Mouse (Mus musculus) hindbrain, postnatal 0 days (tissue): ENCODE measurements around the gene Mast4. TPM values are rescaled to one million over a fixed set of nuclear protein-coding genes. Genes with fewer than 3 reads are reported as not detected.

Experiments
- ATAC-seq: fragments of 200-750 bp; cut with Nextera tagmentation; 2 replicates; pipeline ENCODE4 v1.8.0; 2017; ENCODE audit warnings: mild to moderate bottlenecking, moderate TSS enrichment, moderate library complexity
- DNase-seq: peaks from one replicate; pipeline ENCODE4 v3.0.0-alpha.2; 2015; ENCODE audit warnings: low spot score
- H3K27ac ChIP-seq: fragments of 300-500 bp; sonication (generic); 2 replicates; pipeline ENCODE4 v1.5.1; 2014; ENCODE audit warnings: mild to moderate bottlenecking
- H3K27me3 ChIP-seq: fragments of 300-500 bp; sonication (generic); 2 replicates; pipeline ENCODE4 v1.6.1; 2014; ENCODE audit warnings: low read length, mixed read lengths; ENCODE audit not compliant: insufficient read depth
- H3K36me3 ChIP-seq: fragments of 300-500 bp; sonication (generic); 2 replicates; pipeline ENCODE4 v1.6.1; 2014; ENCODE audit warnings: low read length, mixed read lengths; ENCODE audit not compliant: insufficient read depth
- H3K4me1 ChIP-seq: fragments of 300-500 bp; sonication (generic); 2 replicates; pipeline ENCODE4 v1.6.1; 2014; ENCODE audit warnings: antibody characterized with exemption, low read length, mixed read lengths; ENCODE audit not compliant: insufficient read depth
- H3K4me2 ChIP-seq: fragments of 300-500 bp; sonication (generic); 2 replicates; pipeline ENCODE4 v1.6.1; 2014; ENCODE audit warnings: low read depth, mild to moderate bottlenecking, low read length, moderate library complexity, mixed read lengths
- H3K4me3 ChIP-seq: fragments of 300-500 bp; sonication (generic); 2 replicates; pipeline ENCODE4 v1.5.1; 2014; ENCODE audit warnings: low read length
- H3K9ac ChIP-seq: fragments of 300-500 bp; sonication (generic); replicated peaks from 2 replicates; pipeline ENCODE4 v1.6.1; 2014; ENCODE audit warnings: mild to moderate bottlenecking, low read length, moderate library complexity, mixed read lengths
- H3K9me3 ChIP-seq: fragments of 300-500 bp; sonication (generic); 2 replicates; pipeline ENCODE4 v1.6.1; 2016; ENCODE audit warnings: low read length, mixed read lengths
- CTCF ChIP-seq: IDR thresholded peaks from 2 replicates; pipeline ENCODE4 v1.5.1; 2016; ENCODE audit warnings: antibody characterized with exemption, control low read depth, low read depth
- WGBS: fragments of 180-500 bp; shearing (Covaris S2); extraction: QIAGEN DNeasy Blood & Tissue Kit; methylation state at CpG from one replicate; pipeline ENCODE4 v1.1.7; 2014; 5-methylcytosine and 5-hydroxymethylcytosine counted together
- polyA plus RNA-seq: library from polyadenylated mRNA; unstranded; fragments of >200 nt; fragmentation: Nextera tagmentation; extraction: Ambion mirVana; gene quantifications from 2 replicates; pipeline ENCODE4 v1.2.1, GENCODE M21; 2015
- total RNA-seq: library from RNA; depleted of rRNA; stranded (reverse); fragments of >200 nt; gene quantifications from 2 replicates; pipeline ENCODE4 v1.2.3, GENCODE M21; 2014

The Mast4 gene
- total and polyA plus RNA-seq, 2 experiments from 2014 or later: 23.5 to 31.7 TPM

GRCm38 (mm10) chr13:103005227-103005626 is 329.1 kb downstream of the Mast4 start:
- Histone ChIP-seq H3K27me3 (no peaks in the 10 kb centered on the region), H3K27ac (no peak overlapping the region), H3K36me3 (no peaks in the 10 kb centered on the region), H3K9ac (no peak overlapping the region), H3K4me1 (no peaks in the 10 kb centered on the region), H3K4me2 (no peak overlapping the region), H3K9me3 (no peaks in the 10 kb centered on the region), H3K4me3 (no peak overlapping the region)
- 89% methylated on average over 2 of the region's 2 CpGs for WGBS
- TF ChIP-seq CTCF: no peak
- ATAC-seq (no peak), DNase-seq (no peak)

GRCm38 (mm10) chr13:103001831-103002230 is 332.5 kb downstream of the Mast4 start:
- WGBS: 40% methylated on average over 1 of the region's 1 CpGs
- no peak for ATAC-seq
- no peaks in the 10 kb centered on the region for H3K9me3 ChIP-seq
- DNase-seq: no peak
- H3K4me3 ChIP-seq: no peak overlapping the region
- no peaks in the 10 kb centered on the region for H3K36me3 ChIP-seq
- no peak overlapping the region for H3K4me2 ChIP-seq
- H3K27me3 ChIP-seq: no peaks in the 10 kb centered on the region
- no peaks in the 10 kb centered on the region for H3K4me1 ChIP-seq
- H3K27ac ChIP-seq: no peak overlapping the region
- H3K9ac ChIP-seq: no peak overlapping the region
- no peak for TF ChIP-seq CTCF

GRCm38 (mm10) chr13:103000891-103001290 is 333.4 kb downstream of the Mast4 start:
- H3K4me1 ChIP-seq: no peaks in the 10 kb centered on the region
- no peaks in the 10 kb centered on the region for H3K27me3 ChIP-seq
- no peak overlapping the region for H3K9ac ChIP-seq
- H3K9me3 ChIP-seq: no peaks in the 10 kb centered on the region
- no peak overlapping the region for H3K27ac ChIP-seq
- no peak for TF ChIP-seq CTCF
- WGBS: 34% methylated on average over 7 of the region's 7 CpGs
- H3K4me2 ChIP-seq: no peak overlapping the region
- no peak for ATAC-seq
- no peaks in the 10 kb centered on the region for H3K36me3 ChIP-seq
- no peak for DNase-seq
- no peak overlapping the region for H3K4me3 ChIP-seq

GRCm38 (mm10) chr13:102994098-102994497 is 340.2 kb downstream of the Mast4 start:
- Histone ChIP-seq H3K27ac (no peak overlapping the region), H3K4me2 (no peak overlapping the region), H3K4me3 (no peak overlapping the region), H3K36me3 (no peaks in the 10 kb centered on the region), H3K27me3 (no peaks in the 10 kb centered on the region), H3K4me1 (no peaks in the 10 kb centered on the region), H3K9ac (no peak overlapping the region), H3K9me3 (no peaks in the 10 kb centered on the region)
- 80% methylated on average over 11 of the region's 11 CpGs for WGBS
- no peak for ATAC-seq
- no peak for DNase-seq
- no peak for TF ChIP-seq CTCF

GRCm38 (mm10) chr13:102992680-102993423 is 341.4 kb downstream of the Mast4 start:
- no peak overlapping the region for H3K27ac ChIP-seq
- no peak overlapping the region for H3K4me3 ChIP-seq
- no peak overlapping the region for H3K9ac ChIP-seq
- DNase-seq (no peak), ATAC-seq (no peak)
- TF ChIP-seq CTCF: no peak
- H3K4me1 ChIP-seq: no peaks in the 10 kb centered on the region
- H3K36me3 ChIP-seq: no peaks in the 10 kb centered on the region
- no peaks in the 10 kb centered on the region for H3K27me3 ChIP-seq
- no peak overlapping the region for H3K4me2 ChIP-seq
- H3K9me3 ChIP-seq: no peaks in the 10 kb centered on the region
- 82% methylated on average over 7 of the region's 7 CpGs for WGBS

- H3K36me3 ChIP-seq: no peaks in the 10 kb centered on the region
- H3K4me2 ChIP-seq: no peak overlapping the region
- no peak overlapping the region for H3K4me3 ChIP-seq
- no peak for TF ChIP-seq CTCF
- H3K27ac ChIP-seq: no peak overlapping the region
- no peaks in the 10 kb centered on the region for H3K9me3 ChIP-seq
- no peak overlapping the region for H3K9ac ChIP-seq
- H3K27me3 ChIP-seq: no peaks in the 10 kb centered on the region
- DNase-seq: no peak
- no peak for ATAC-seq
- no peaks in the 10 kb centered on the region for H3K4me1 ChIP-seq
- 43% methylated on average over 11 of the region's 11 CpGs for WGBS
Observed at GRCm38 (mm10) chr13:102991928-102992327, 342.4 kb downstream of the Mast4 start.

- H3K27ac ChIP-seq: no peak overlapping the region
- H3K27me3 ChIP-seq: no peaks in the 10 kb centered on the region
- no peak overlapping the region for H3K4me3 ChIP-seq
- DNase-seq (no peak), ATAC-seq (no peak)
- H3K4me2 ChIP-seq: no peak overlapping the region
- no peak for TF ChIP-seq CTCF
- no peaks in the 10 kb centered on the region for H3K4me1 ChIP-seq
- no peak overlapping the region for H3K9ac ChIP-seq
- no peaks in the 10 kb centered on the region for H3K36me3 ChIP-seq
- no peaks in the 10 kb centered on the region for H3K9me3 ChIP-seq
- 92% methylated on average over 7 of the region's 7 CpGs for WGBS
Observed at GRCm38 (mm10) chr13:102991196-102991595, 343.1 kb downstream of the Mast4 start.
